Mouse (Mus musculus) embryonic fibroblast, embryonic 13.5 days (primary cell): ENCODE measurements around the gene Cep41.

ENCODE experiments used
- CTCF ChIP-seq: IDR thresholded peaks from 2 replicates; pipeline ENCODE4 v1.5.1; 2011; ENCODE audit warnings: mild to moderate bottlenecking, control low read depth, low read length, moderate library complexity, borderline replicate concordance; ENCODE audit not compliant: insufficient read depth
- POLR2A ChIP-seq: IDR thresholded peaks from 2 replicates; pipeline ENCODE4 v1.6.1; 2011; ENCODE audit warnings: low read depth, mild to moderate bottlenecking, control low read depth, low read length, moderate library complexity

GRCm38 (mm10) chr6:30620591-30620990 lies 73.0 kb downstream of the Cep41 start:
- no peak for TF ChIP-seq POLR2A
- TF ChIP-seq CTCF, result no peak
